Mouse (Mus musculus) neutrophil, adult 5-6 weeks (primary cell): ENCODE measurements around the gene Speg. TPM values are rescaled to one million over a fixed set of nuclear protein-coding genes. Genes with fewer than 3 reads are reported as not detected.

Source experiments
- ATAC-seq: fragments of 151-379, 151-347 bp; 2 replicates; pipeline ENCODE4 v1.8.0; 2017; ENCODE audit warnings: mild to moderate bottlenecking, moderate TSS enrichment; ENCODE audit not compliant: insufficient number of reproducible peaks, poor library complexity, low FRiP score, severe bottlenecking; ENCODE audit errors: extremely low read depth
- total RNA-seq: library from RNA; stranded (forward); fragments of 200-1000 nt; gene quantifications from 2 replicates; pipeline ENCODE4 v1.2.3, GENCODE M21; 2017

Gene Speg
- total RNA-seq, 1 experiment from 2014 or later, result not detected

- no peak for ATAC-seq
These were observed 102.8 kb downstream of the Speg start for GRCm38 (mm10) chr1:75477966-75478290.

- no peak for ATAC-seq
These were observed 103.4 kb downstream of the Speg start for GRCm38 (mm10) chr1:75478497-75478896.

- ATAC-seq, result peak; percentile 69
These were observed 104.0 kb downstream of the Speg start, which contains the start of the genes Chpf and Tmem198 for GRCm38 (mm10) chr1:75478916-75479634. Chpf (minus strand) TSS chr1:75479307. Tmem198 (plus strand) TSS chr1:75479532.

DNA sequence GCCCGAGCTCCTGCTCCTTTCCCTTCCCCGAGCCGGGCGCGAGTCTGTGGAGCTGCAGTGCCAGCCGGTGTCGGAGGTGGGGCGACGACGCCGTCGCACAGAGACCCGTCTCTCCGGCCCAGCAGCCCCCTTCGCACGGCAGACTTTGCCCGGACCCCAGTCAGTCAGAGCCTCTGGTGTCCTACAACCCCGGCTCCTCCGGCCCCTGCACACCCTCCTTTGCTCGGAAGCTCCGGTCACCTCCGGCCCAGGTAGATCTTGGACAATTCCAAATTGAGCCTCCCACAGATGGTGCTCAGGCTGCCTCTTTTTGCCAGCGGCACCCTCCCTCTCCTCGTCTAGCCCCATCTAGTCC, 104.5 kb downstream of the Speg start:
- no peak for ATAC-seq

DNA sequence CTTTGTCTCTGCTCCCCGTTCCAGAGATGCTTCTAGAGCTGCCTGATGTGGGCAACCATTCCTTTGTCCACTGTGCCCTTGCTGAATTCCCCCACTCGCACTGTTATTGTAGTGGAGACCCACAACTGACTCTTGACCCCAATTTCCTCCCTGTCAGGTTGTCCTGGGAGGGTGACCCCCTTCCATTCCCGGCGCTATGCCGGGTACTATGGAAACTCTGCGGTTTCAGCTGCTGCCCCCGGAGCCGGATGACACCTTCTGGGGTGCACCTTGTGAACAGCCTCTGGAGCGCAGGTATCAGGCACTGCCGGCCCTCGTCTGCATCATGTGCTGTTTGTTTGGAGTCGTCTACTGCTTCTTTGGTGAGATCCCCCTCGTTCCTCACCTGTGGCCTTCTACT, 104.9 kb downstream of the Speg start:
- no peak for ATAC-seq

DNA sequence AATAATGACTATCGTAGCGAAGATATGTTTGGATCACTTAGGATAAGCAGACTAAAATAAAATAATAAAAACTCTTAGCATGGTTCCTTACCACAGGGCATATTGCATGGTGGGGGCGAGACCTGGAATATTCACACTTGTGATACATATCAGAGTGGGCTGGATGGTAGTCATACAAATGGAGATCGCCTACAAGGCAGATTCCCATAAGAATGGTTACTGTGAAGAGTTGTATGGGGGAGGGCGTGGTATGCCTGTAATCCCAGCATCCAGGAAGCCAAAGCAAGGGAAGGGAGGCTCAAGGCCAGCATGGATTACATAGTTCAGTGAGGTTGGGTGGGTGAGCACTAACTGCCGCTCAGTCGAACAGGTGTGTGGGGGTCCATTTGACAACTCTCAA, 105.6 kb downstream of the Speg start:
- ATAC-seq, result no peak

Other genes with a start within 250 kb of the Speg start
- 0.37 TPM in 1 of 2 replicates, not detected in the other for gene Slc23a3, start 241.4 kb upstream of the Speg start, total RNA-seq
- 126 and 131 TPM in 2 replicates for gene Cnppd1, start 232.6 kb upstream of the Speg start, total RNA-seq
- 49.4 and 85.1 TPM in 2 replicates for gene Retreg2, start 232.5 kb upstream of the Speg start, total RNA-seq
- 62.7 and 63.7 TPM in 2 replicates for gene Zfand2b, start 206.7 kb upstream of the Speg start, total RNA-seq
- gene Abcb6, start 194.9 kb upstream of the Speg start, total RNA-seq, result 2.1 and 3.2 TPM in 2 replicates
- gene Ankzf1, start 183.1 kb upstream of the Speg start, total RNA-seq, result 59.0 and 64.9 TPM in 2 replicates
- gene Atg9a, start 183.1 kb upstream of the Speg start, total RNA-seq, result 18.2 and 26.2 TPM in 2 replicates
- gene Glb1l, start 164.5 kb upstream of the Speg start, total RNA-seq, result 13.3 and 16.2 TPM in 2 replicates
- 60.2 and 75.4 TPM in 2 replicates for gene Stk16, start 164.5 kb upstream of the Speg start, total RNA-seq
- 77.0 and 83.7 TPM in 2 replicates for gene Tuba4a, start 155.4 kb upstream of the Speg start, total RNA-seq
- gene A630095N17Rik, start 143.2 kb upstream of the Speg start, total RNA-seq, result not detected in 2 replicates
- 39.7 and 54.4 TPM in 2 replicates for gene Dnajb2, start 138.9 kb upstream of the Speg start, total RNA-seq
- not detected in 2 replicates for gene Ptprn, start 110.8 kb upstream of the Speg start, total RNA-seq
- not detected in 2 replicates for gene Resp18, start 96.9 kb upstream of the Speg start, total RNA-seq
- gene Dnpep, start 57.3 kb upstream of the Speg start, total RNA-seq, result 33.1 and 39.0 TPM in 2 replicates
- gene Des, start 15.0 kb upstream of the Speg start, total RNA-seq, result not detected in 2 replicates
- gene Gmppa, start 60.6 kb downstream of the Speg start, total RNA-seq, result 32.6 and 34.4 TPM in 2 replicates
- gene Asic4, start 75.1 kb downstream of the Speg start, total RNA-seq, result not detected in 2 replicates
- 2.5 and 4.1 TPM in 2 replicates for gene Chpf, start 104.0 kb downstream of the Speg start, total RNA-seq
- 0.35 TPM in 1 of 2 replicates, not detected in the other for gene Tmem198, start 104.2 kb downstream of the Speg start, total RNA-seq
- not detected in 2 replicates for gene Obsl1, start 131.2 kb downstream of the Speg start, total RNA-seq
- gene Inha, start 131.8 kb downstream of the Speg start, total RNA-seq, result not detected in 2 replicates
- 57.0 and 72.0 TPM in 2 replicates for gene Stk11ip, start 146.2 kb downstream of the Speg start, total RNA-seq
- not detected in 2 replicates for gene Slc4a3, start 171.0 kb downstream of the Speg start, total RNA-seq